Mouse (Mus musculus) heart, postnatal 10 days (tissue): ENCODE results near the gene Ptprg. TPM values are rescaled to one million over a fixed set of nuclear protein-coding genes. Genes with fewer than 3 reads are reported as not detected.

Source experiments
- DNase-seq, 2 experiments: peaks; one replicate each; pipeline ENCODE4 v3.0.0; 2021
- intact Hi-C: fragments of 180-260 bp; cut with DNase I; formaldehyde crosslinking; loops from one replicate; pipeline ENCODE4 v1.15.1; 2025
- total RNA-seq, 2 experiments: library from RNA; stranded (reverse); gene quantifications; 2 replicates each; pipeline ENCODE4 v1.2.3; 2021

Gene Ptprg
- total RNA-seq, 2 experiments from 2014 or later = 79.8 to 89.9 TPM

- no peak for DNase-seq
- intact Hi-C loops = no loop called here
Observed at GRCm38 (mm10) chr14:11562870-11563269, 9.5 kb downstream of the Ptprg start.

- intact Hi-C loops = no loop called here
- DNase-seq = no peak
Observed at GRCm38 (mm10) chr14:11563656-11564055, 10.3 kb downstream of the Ptprg start.

GRCm38 (mm10) chr14:11564456-11564855 lies 11.1 kb downstream of the Ptprg start:
- no peak for DNase-seq
- intact Hi-C loops = no loop called here

- intact Hi-C loops = no loop called here
- no peak for DNase-seq
Observed at GRCm38 (mm10) chr14:11565283-11565682, 12.0 kb downstream of the Ptprg start.

- DNase-seq = no peak
- intact Hi-C loops = no loop called here
Observed at GRCm38 (mm10) chr14:11569734-11570133, 16.4 kb downstream of the Ptprg start.

GRCm38 (mm10) chr14:11571766-11572394 lies 18.5 kb downstream of the Ptprg start:
- intact Hi-C loops = no loop called here
- peak in 1 of 2 experiments; percentile 8 for DNase-seq

- intact Hi-C loops = no loop called here
- DNase-seq = no peak
Observed at GRCm38 (mm10) chr14:11572395-11572784, 19.1 kb downstream of the Ptprg start.

- intact Hi-C loops = no loop called here
- no peak for DNase-seq
Observed at GRCm38 (mm10) chr14:11573710-11574109, 20.4 kb downstream of the Ptprg start.

- DNase-seq = no peak
Observed at GRCm38 (mm10) chr14:11577276-11577909, 24.1 kb downstream of the Ptprg start.

GRCm38 (mm10) chr14:11577910-11578309 lies 24.6 kb downstream of the Ptprg start:
- DNase-seq = peak in 1 of 2 experiments; percentile 5
- intact Hi-C loops = no loop called here

More at GRCm38 (mm10) chr14:11577276-11577909, 24.1 kb downstream of the Ptprg start:
- intact Hi-C loops = no loop called here

- DNase-seq = peak; percentile 39 to 45
- intact Hi-C loops = no loop called here
Observed at GRCm38 (mm10) chr14:11578492-11578967, 25.2 kb downstream of the Ptprg start.

- DNase-seq = no peak
- intact Hi-C loops = no loop called here
Observed at GRCm38 (mm10) chr14:11579950-11580349, 26.6 kb downstream of the Ptprg start.

- intact Hi-C loops = no loop called here
- DNase-seq = no peak
Observed at GRCm38 (mm10) chr14:11584263-11584662, 30.9 kb downstream of the Ptprg start.

GRCm38 (mm10) chr14:11584929-11585633 lies 31.7 kb downstream of the Ptprg start:
- intact Hi-C loops = no loop called here

GRCm38 (mm10) chr14:11590387-11590786 lies 37.1 kb downstream of the Ptprg start:
- DNase-seq = no peak
- intact Hi-C loops = no loop called here

More at GRCm38 (mm10) chr14:11584929-11585633, 31.7 kb downstream of the Ptprg start:
- no peak for DNase-seq

GRCm38 (mm10) chr14:11592650-11593049 lies 39.3 kb downstream of the Ptprg start:
- intact Hi-C loops = no loop called here
- no peak for DNase-seq

- intact Hi-C loops = no loop called here
Observed at GRCm38 (mm10) chr14:11594336-11594735, 41.0 kb downstream of the Ptprg start.

GRCm38 (mm10) chr14:11604133-11604865 lies 51.0 kb downstream of the Ptprg start:
- intact Hi-C loops = no loop called here
- DNase-seq = no peak

More at GRCm38 (mm10) chr14:11594336-11594735, 41.0 kb downstream of the Ptprg start:
- DNase-seq = no peak

- intact Hi-C loops = no loop called here
- DNase-seq = no peak
Observed at GRCm38 (mm10) chr14:11608366-11608765, 55.0 kb downstream of the Ptprg start.

- intact Hi-C loops = no loop called here
- DNase-seq = no peak
Observed at GRCm38 (mm10) chr14:11609857-11610582, 56.7 kb downstream of the Ptprg start.
